Comparison of ENCODE assay signal across 9 mouse cellular contexts in the genomic region with DNA sequence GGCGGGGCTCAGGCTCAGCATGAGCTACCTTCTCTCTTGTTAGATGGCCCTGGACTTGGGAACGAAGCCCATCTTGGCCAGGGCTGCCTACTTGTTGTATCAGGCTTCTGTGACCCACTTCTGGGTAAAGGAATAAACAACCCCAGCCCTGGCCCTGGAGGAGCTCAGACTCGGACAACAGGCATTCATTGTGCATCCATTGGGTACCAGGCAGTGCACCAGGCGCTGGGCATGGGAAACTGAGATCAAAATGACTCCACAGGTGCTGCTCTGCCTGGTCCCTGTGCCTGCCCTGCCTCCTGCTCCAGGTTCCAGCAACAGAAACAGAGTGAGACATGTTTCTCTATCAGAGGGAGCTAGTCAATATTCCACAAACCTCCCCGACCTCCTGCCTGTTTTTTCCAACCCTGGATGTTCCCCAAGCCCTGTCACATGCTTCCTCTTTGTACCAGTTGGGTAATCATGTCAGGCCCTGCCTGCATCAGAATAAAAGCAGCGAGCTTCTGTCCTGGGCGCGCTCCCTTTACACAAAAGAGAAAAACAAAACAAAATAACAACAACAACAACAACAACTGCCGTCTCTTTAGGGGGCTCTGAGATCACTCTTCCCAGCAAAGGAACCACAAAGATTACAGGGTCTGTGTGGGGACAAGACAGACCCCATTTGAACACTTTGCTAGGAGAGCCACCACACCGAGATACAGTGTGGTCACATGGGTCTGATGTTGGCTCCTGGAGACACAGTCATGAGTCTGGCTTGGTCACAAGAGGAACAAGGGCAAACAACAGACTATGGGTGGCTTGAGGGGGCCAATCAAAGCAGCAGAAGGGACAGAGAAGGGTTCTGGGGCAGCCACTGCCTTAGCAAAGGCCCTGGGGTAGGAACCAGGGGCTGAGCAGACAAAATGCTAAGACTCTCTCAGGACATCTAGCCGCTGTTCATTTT. TPM values are rescaled to one million over a fixed set of nuclear protein-coding genes. Genes with fewer than 3 reads are reported as not detected.
A peak's percentile ranks its signal among the peaks of the same experiment; 100 is the strongest.
DNase-seq lines count a peak whose midpoint lies in the region; ATAC-seq lines count a peak whose summit lies in the region.
"Had no signal": no experiment of that assay in that cellular context is flagged by ENCODE, and none has a peak within 500 bp of the region (broad histone marks: within the 10 kb centered on the region; RNA-seq: fewer than 3 reads in every experiment).

No protein-coding gene starts in this region.

- H3K4me3 ChIP-seq in heart, embryonic 10.5 days, result no peak overlapping the region
- H3K4me3 ChIP-seq in liver, embryonic 11.5 days (ENCODE audit: low read depth, low read length), result no peak overlapping the region

- no peaks in the 10 kb centered on the region for H3K36me3 ChIP-seq in heart, embryonic 10.5 days
- H3K36me3 ChIP-seq in liver, embryonic 11.5 days (ENCODE audit: control insufficient read depth, insufficient read depth, low read length), result no peaks in the 10 kb centered on the region

- H3K27ac ChIP-seq in heart, embryonic 10.5 days, result peak overlapping the region; percentile 56
- no peak overlapping the region for H3K27ac ChIP-seq in liver, embryonic 11.5 days (ENCODE audit: low read depth, low read length)

- 0 out of 2 replicates have a peak overlapping the region, but pooled peaks have one; percentile 3 for H3K4me2 ChIP-seq in liver, embryonic 11.5 days

- H3K27me3 ChIP-seq in heart, embryonic 10.5 days (ENCODE audit: insufficient read depth, poor library complexity, severe bottlenecking), result no peaks in the 10 kb centered on the region
- no peaks in the 10 kb centered on the region for H3K27me3 ChIP-seq in liver, embryonic 11.5 days (replicated peaks; ENCODE audit: control insufficient read depth, insufficient read depth, low read length)

- ATAC-seq in liver, embryonic 11.5 days (replicated peaks; ENCODE audit: low FRiP score), result no peak

- H3K9ac ChIP-seq in liver, embryonic 11.5 days (ENCODE audit: low read depth, low read length), result no peak overlapping the region

- no peaks in the 10 kb centered on the region for H3K9me3 ChIP-seq in heart, embryonic 10.5 days
- H3K9me3 ChIP-seq in liver, embryonic 11.5 days (ENCODE audit: control insufficient read depth, low read length), result no peaks in the 10 kb centered on the region

- 73% methylated on average over 11 of the region's 11 CpGs for WGBS in heart, embryonic 10.5 days
- WGBS in liver, embryonic 11.5 days, result 66% methylated on average over 11 of the region's 11 CpGs

- DNase-seq in cerebellum, adult 9-11 months, result peak; percentile 34
- DNase-seq in cerebellum, postnatal 14 days, result no peak
- peak; percentile 45 for DNase-seq in 416B (ENCODE audit: low read depth)
- no peak for DNase-seq in heart, embryonic 10.5 days (ENCODE audit: low spot score)
- no peak for DNase-seq in liver, embryonic 11.5 days (ENCODE audit: low spot score)
- no peak for DNase-seq in gastrocnemius, adult 8-10 months (ENCODE audit: low spot score in 2 of 2)
- no peak for DNase-seq in thymus, postnatal 14 days
- DNase-seq in thymus, postnatal 25 days, result no peak

- peaks cover 77% of the 10 kb centered on the region for H3K4me1 ChIP-seq in heart, embryonic 10.5 days
- peaks cover 32% of the 10 kb centered on the region for H3K4me1 ChIP-seq in liver, embryonic 11.5 days (replicated peaks; ENCODE audit: control insufficient read depth, insufficient read depth, low read length)

RNA-seq across cellular contexts. Expression of a gene that starts 27.9 kb away (rescaled TPM):
- polyA plus RNA-seq in heart, embryonic 10.5 days (2016; fragmentation: Nextera tagmentation; extraction: Ambion mirVana), result 4.6 and 7.7 TPM in 2 replicates
- 1.6 and 4.1 TPM in 2 replicates for polyA plus RNA-seq in liver, embryonic 11.5 days (2014; fragmentation: Nextera tagmentation; extraction: Ambion mirVana)
- 1 to 10 TPM in 2 of 4 experiments, under 1 TPM in 1, not detected in 1; 0.89 to 1.1 (median 1.1) TPM for total RNA-seq in gastrocnemius, adult 8-10 months (2022)

RNA-seq across cellular contexts. Expression of a gene that starts 30.4 kb away (rescaled TPM):
- polyA plus RNA-seq in heart, embryonic 10.5 days (2016; fragmentation: Nextera tagmentation; extraction: Ambion mirVana), result 106 and 125 TPM in 2 replicates
- 125 and 127 TPM in 2 replicates for polyA plus RNA-seq in liver, embryonic 11.5 days (2014; fragmentation: Nextera tagmentation; extraction: Ambion mirVana)
- total RNA-seq in gastrocnemius, adult 8-10 months (2022), result under 1 TPM in 3 of 4 experiments, not detected in 1; 0.09 to 0.43 (median 0.36) TPM

RNA-seq across cellular contexts. Expression of a gene that starts 48.4 kb away (rescaled TPM):
- 1.9 and 2.8 TPM in 2 replicates for polyA plus RNA-seq in heart, embryonic 10.5 days (2016; fragmentation: Nextera tagmentation; extraction: Ambion mirVana)
- 0.69 and 2.4 TPM in 2 replicates for polyA plus RNA-seq in liver, embryonic 11.5 days (2014; fragmentation: Nextera tagmentation; extraction: Ambion mirVana)
- total RNA-seq in gastrocnemius, adult 8-10 months (2022), result not detected
- total RNA-seq: gastrocnemius, adult 18-20 months had no signal

RNA-seq across cellular contexts. Expression of a gene that starts 48.5 kb away (rescaled TPM):
- 1,295 and 1,617 TPM in 2 replicates for polyA plus RNA-seq in heart, embryonic 10.5 days (2016; fragmentation: Nextera tagmentation; extraction: Ambion mirVana)
- polyA plus RNA-seq in liver, embryonic 11.5 days (2014; fragmentation: Nextera tagmentation; extraction: Ambion mirVana), result 1,052 and 1,118 TPM in 2 replicates
- 1,000 to 10,000 TPM; 1,398 to 1,509 (median 1,471) TPM for total RNA-seq in gastrocnemius, adult 8-10 months (2022)

RNA-seq across cellular contexts. Expression of a gene that starts 48.9 kb away (rescaled TPM):
- polyA plus RNA-seq in heart, embryonic 10.5 days (2016; fragmentation: Nextera tagmentation; extraction: Ambion mirVana), result 249 and 314 TPM in 2 replicates
- 265 and 295 TPM in 2 replicates for polyA plus RNA-seq in liver, embryonic 11.5 days (2014; fragmentation: Nextera tagmentation; extraction: Ambion mirVana)
- total RNA-seq in gastrocnemius, adult 8-10 months (2022), result 10 to 100 TPM; 18.7 to 29.5 (median 25.8) TPM

Comparison
In these comparisons a context has a peak if more than half of its experiments do, and no peak if none do; other contexts are left out.
1. DNase-seq: peak in cerebellum, adult 9-11 months (single experiment) and 416B (single experiment); none in cerebellum, postnatal 14 days (0 of 2), heart, embryonic 10.5 days (single experiment), liver, embryonic 11.5 days (single experiment), gastrocnemius, adult 8-10 months (0 of 2), thymus, postnatal 14 days (single experiment) and thymus, postnatal 25 days (single experiment).